Mouse (Mus musculus) cerebellum, postnatal 4 days (tissue): ENCODE data around the gene Adamts20.
"Not testable (repeated sequence)": the region's sequence is repeated elsewhere in the genome, so short reads cannot be mapped to it uniquely, and the experiment has no call there.

Experiments used
- DNase-seq, 2 experiments: peaks; one replicate each; pipeline ENCODE4 v3.0.0; 2022; ENCODE audit warnings: low spot score in 2 of 2, mixed read lengths in 1 of 2

Adamts20 gene

GRCm38 (mm10) chr15:94465318-94465717 is at the start of gene Adamts20:
Gene Adamts20 (minus strand): TSS chr15:94465418.
- no peak for DNase-seq

- DNase-seq: peak in 1 of 2 experiments; percentile 58
Observed at GRCm38 (mm10) chr15:94503451-94504215, 38.4 kb upstream of the Adamts20 start.

- no peak for DNase-seq
Observed at GRCm38 (mm10) chr15:94499260-94499659, 34.0 kb upstream of the Adamts20 start.

GRCm38 (mm10) chr15:94495936-94496335 is 30.7 kb upstream of the Adamts20 start:
- DNase-seq: no peak

- DNase-seq: no peak
Observed at GRCm38 (mm10) chr15:94494445-94494844, 29.2 kb upstream of the Adamts20 start.

- no peak for DNase-seq
Observed at GRCm38 (mm10) chr15:94489433-94489832, 24.2 kb upstream of the Adamts20 start.

GRCm38 (mm10) chr15:94488028-94488427 is 22.8 kb upstream of the Adamts20 start:
- DNase-seq: not testable (repeated sequence)

GRCm38 (mm10) chr15:94482555-94482954 is 17.3 kb upstream of the Adamts20 start:
- DNase-seq: no peak

GRCm38 (mm10) chr15:94480792-94481191 is 15.6 kb upstream of the Adamts20 start:
- no peak for DNase-seq

GRCm38 (mm10) chr15:94480248-94480647 is 15.0 kb upstream of the Adamts20 start:
- no peak for DNase-seq

GRCm38 (mm10) chr15:94479513-94480136 is 14.4 kb upstream of the Adamts20 start:
- no peak for DNase-seq

- DNase-seq: no peak
Observed at GRCm38 (mm10) chr15:94478706-94479105, 13.5 kb upstream of the Adamts20 start.

GRCm38 (mm10) chr15:94477287-94477686 is 12.1 kb upstream of the Adamts20 start:
- no peak for DNase-seq

- DNase-seq: no peak
Observed at GRCm38 (mm10) chr15:94475975-94476374, 10.8 kb upstream of the Adamts20 start.

- no peak for DNase-seq
Observed at GRCm38 (mm10) chr15:94470361-94470760, 5.1 kb upstream of the Adamts20 start.

- DNase-seq: no peak
Observed at GRCm38 (mm10) chr15:94464881-94465280, 337 bp downstream of the Adamts20 start.

GRCm38 (mm10) chr15:94463251-94463650 is 2.0 kb downstream of the Adamts20 start:
- DNase-seq: no peak

GRCm38 (mm10) chr15:94462206-94462605 is 3.0 kb downstream of the Adamts20 start:
- no peak for DNase-seq

- no peak for DNase-seq
Observed at GRCm38 (mm10) chr15:94461166-94461565, 4.1 kb downstream of the Adamts20 start.

- DNase-seq: no peak
Observed at GRCm38 (mm10) chr15:94457636-94458390, 7.4 kb downstream of the Adamts20 start.

- DNase-seq: no peak
Observed at GRCm38 (mm10) chr15:94452848-94453247, 12.4 kb downstream of the Adamts20 start.

GRCm38 (mm10) chr15:94451600-94451999 is 13.6 kb downstream of the Adamts20 start:
- DNase-seq: no peak
